In genomic region chr17:65961606-65962136, GRCm38 (mm10) we compare ENCODE assay signal across 9 mouse cellular contexts. TPM values are rescaled to one million over a fixed set of nuclear protein-coding genes. Genes with fewer than 3 reads are reported as not detected.
DNase-seq lines count a peak whose midpoint lies in the region; ATAC-seq and TF ChIP-seq lines count a peak whose summit lies in the region.
"Had no signal": no experiment of that assay in that cellular context is flagged by ENCODE, and none has a peak within 500 bp of the region (broad histone marks: within the 10 kb centered on the region; RNA-seq: fewer than 3 reads in every experiment).

No protein-coding gene starts in this region.

- H3K4me3 ChIP-seq in left cerebral cortex, adult 2 months, result no peak overlapping the region
- H3K4me3 ChIP-seq: limb, embryonic 12.5 days had no signal

- H3K36me3 ChIP-seq in splenic B cell, adult 2 months (ENCODE audit: control insufficient read depth, insufficient read depth, low read length, poor library complexity, severe bottlenecking), result 0 out of 2 replicates have a peak, but pooled peaks cover 1% of the 10 kb centered on the region
- H3K36me3 ChIP-seq: limb, embryonic 12.5 days had no signal

- no peak for DNase-seq in left cerebral cortex, adult 2 months (ENCODE audit: extremely low spot score in 1 of 2, low spot score in 2 of 2)
- no peak for DNase-seq in left cerebral cortex, adult 8-10 months (ENCODE audit: low spot score in 2 of 2)
- DNase-seq in Muller cell, postnatal 12 days (ENCODE audit: inconsistent ontology term), result peak; percentile 58
- peak; percentile 57 for DNase-seq in splenic B cell, adult 2 months (ENCODE audit: low read depth, low spot score)
- DNase-seq in gastrocnemius, postnatal 4 days (ENCODE audit: low spot score in 2 of 2), result no peak
- DNase-seq in kidney, adult 18-20 months, result no peak
- DNase-seq: heart, postnatal 4 days had no signal

- TF ChIP-seq CTCF in left cerebral cortex, adult 2 months (IDR thresholded peaks at IDR 0.05), result no peak

- H3K27me3 ChIP-seq in splenic B cell, adult 2 months (ENCODE audit: control insufficient read depth, insufficient read depth, low read length, poor library complexity, severe bottlenecking), result no peaks in the 10 kb centered on the region
- H3K27me3 ChIP-seq: limb, embryonic 12.5 days had no signal

- H3K27ac ChIP-seq in left cerebral cortex, adult 2 months, result peak overlapping the region; percentile 28
- H3K27ac ChIP-seq: limb, embryonic 12.5 days had no signal

- intact Hi-C loops in left cerebral cortex, adult 2 months (cut with DNase I), result no loop called here

- 0 out of 2 replicates have a peak, but pooled peaks have one; percentile 16 for ATAC-seq in granulocyte monocyte progenitor cell, adult 5-6 weeks (replicated peaks; ENCODE audit: poor library complexity, severe bottlenecking)

RNA-seq across cellular contexts. Expression of gene Twsg1, which starts 10.6 kb away (rescaled TPM):
- 10 to 100 TPM; 22.8 to 27.3 TPM for total RNA-seq in left cerebral cortex, adult 2 months (2021)
- total RNA-seq in left cerebral cortex, adult 8-10 months (2022), result 10 to 100 TPM; 26.0 to 33.7 (median 27.8) TPM
- total RNA-seq in granulocyte monocyte progenitor cell, adult 5-6 weeks (2014; fragmentation: Nextera tagmentation), result 13.2 and 28.0 TPM in 2 replicates
- 10.5 and 10.8 TPM in 2 replicates for total RNA-seq in granulocyte monocyte progenitor cell, adult 5-6 weeks (2017)
- 10 to 100 TPM; 38.6 to 45.8 TPM for total RNA-seq in gastrocnemius, postnatal 4 days (2021)

Comparison
In these comparisons a context has a peak if more than half of its experiments do, and no peak if none do; other contexts are left out.
1. DNase-seq: peak in Muller cell, postnatal 12 days (single experiment) and splenic B cell, adult 2 months (single experiment); none in left cerebral cortex, adult 2 months (0 of 2), left cerebral cortex, adult 8-10 months (0 of 2), gastrocnemius, postnatal 4 days (0 of 2) and kidney, adult 18-20 months (single experiment).